In genomic region chr6:17640031-17640430, GRCm38 (mm10) we compare ENCODE assay signal across 24 mouse cellular contexts. TPM values are rescaled to one million over a fixed set of nuclear protein-coding genes. Genes with fewer than 3 reads are reported as not detected.
DNase-seq lines count a peak whose midpoint lies in the region; ATAC-seq and TF ChIP-seq lines count a peak whose summit lies in the region.
"Had no signal": no experiment of that assay in that cellular context is flagged by ENCODE, and none has a peak within 500 bp of the region (broad histone marks: within the 10 kb centered on the region; RNA-seq: fewer than 3 reads in every experiment).

No protein-coding gene starts in this region.

- no peaks in the 10 kb centered on the region for H3K9me3 ChIP-seq in heart, postnatal 0 days (replicated peaks; ENCODE audit: control insufficient read depth, low read length)
- H3K9me3 ChIP-seq in heart, embryonic 12.5 days (replicated peaks), result no peaks in the 10 kb centered on the region
- H3K9me3 ChIP-seq in liver, postnatal 0 days (ENCODE audit: low read length), result 0 out of 2 replicates have a peak, but pooled peaks cover 2% of the 10 kb centered on the region
- H3K9me3 ChIP-seq in liver, embryonic 11.5 days (ENCODE audit: control insufficient read depth, low read length), result no peaks in the 10 kb centered on the region
- H3K9me3 ChIP-seq: embryonic facial prominence, embryonic 13.5 days; heart, embryonic 15.5 days; limb, embryonic 10.5 days; midbrain, embryonic 15.5 days; neural tube, embryonic 13.5 days; stomach, embryonic 15.5 days had no signal

- no peak for TF ChIP-seq EP300 in heart, postnatal 0 days (IDR thresholded peaks at IDR 0.05; ENCODE audit: low read depth)
- no peak for TF ChIP-seq EP300 in liver, postnatal 0 days (IDR thresholded peaks at IDR 0.05; ENCODE audit: low read depth)

- H3K27me3 ChIP-seq in heart, postnatal 0 days (ENCODE audit: control insufficient read depth, insufficient read depth, low read length), result no peaks in the 10 kb centered on the region
- H3K27me3 ChIP-seq in heart, embryonic 12.5 days (replicated peaks), result no peaks in the 10 kb centered on the region
- no peaks in the 10 kb centered on the region for H3K27me3 ChIP-seq in liver, postnatal 0 days (ENCODE audit: insufficient read depth, low read length)
- no peaks in the 10 kb centered on the region for H3K27me3 ChIP-seq in liver, embryonic 11.5 days (replicated peaks; ENCODE audit: control insufficient read depth, insufficient read depth, low read length)
- H3K27me3 ChIP-seq: embryonic facial prominence, embryonic 13.5 days; forebrain, embryonic 12.5 days; heart, embryonic 15.5 days; midbrain, embryonic 15.5 days; neural tube, embryonic 13.5 days; stomach, embryonic 15.5 days had no signal

- peak overlapping the region; percentile 34; the same call in 1 of the 2 replicates for H3K27ac ChIP-seq in heart, postnatal 0 days (ENCODE audit: low read depth)
- no peak overlapping the region for H3K27ac ChIP-seq in heart, embryonic 12.5 days (ENCODE audit: poor library complexity, severe bottlenecking)
- no peak overlapping the region for H3K27ac ChIP-seq in liver, postnatal 0 days (ENCODE audit: low read depth)
- no peak overlapping the region for H3K27ac ChIP-seq in liver, embryonic 11.5 days (ENCODE audit: low read depth, low read length)
- no peak overlapping the region for H3K27ac ChIP-seq in bone marrow macrophage, adult 2 months (ENCODE audit: insufficient read depth, low read depth, low read length)
- H3K27ac ChIP-seq: embryonic facial prominence, embryonic 13.5 days; forebrain, embryonic 12.5 days; heart, embryonic 15.5 days; hindbrain, embryonic 14.5 days; layer of hippocampus, adult 2 months; limb, embryonic 10.5 days; midbrain, embryonic 15.5 days; neural tube, embryonic 13.5 days; stomach, embryonic 15.5 days had no signal

- H3K36me3 ChIP-seq in heart, postnatal 0 days (replicated peaks; ENCODE audit: control insufficient read depth, insufficient read depth, low read length), result no peaks in the 10 kb centered on the region
- peaks cover 4% of the 10 kb centered on the region for H3K36me3 ChIP-seq in heart, embryonic 12.5 days
- no peaks in the 10 kb centered on the region for H3K36me3 ChIP-seq in liver, postnatal 0 days (replicated peaks; ENCODE audit: insufficient read depth, low read length)
- H3K36me3 ChIP-seq in liver, embryonic 11.5 days (ENCODE audit: control insufficient read depth, insufficient read depth, low read length), result peaks cover 4% of the 10 kb centered on the region
- H3K36me3 ChIP-seq: heart, embryonic 15.5 days; midbrain, embryonic 15.5 days; neural tube, embryonic 13.5 days had no signal

- TF ChIP-seq POLR2A in bone marrow macrophage, adult 2 months (IDR thresholded peaks at IDR 0.05; ENCODE audit: borderline replicate concordance, low read depth, low read length), result no peak

- no peak overlapping the region for H3K9ac ChIP-seq in heart, postnatal 0 days (replicated peaks; ENCODE audit: low read depth, low read length)
- H3K9ac ChIP-seq in heart, embryonic 12.5 days, result no peak overlapping the region
- H3K9ac ChIP-seq in liver, postnatal 0 days (replicated peaks), result no peak overlapping the region
- no peak overlapping the region for H3K9ac ChIP-seq in liver, embryonic 11.5 days (ENCODE audit: low read depth, low read length)
- H3K9ac ChIP-seq: embryonic facial prominence, embryonic 13.5 days; forebrain, embryonic 12.5 days; heart, embryonic 15.5 days; hindbrain, embryonic 14.5 days; midbrain, embryonic 15.5 days; neural tube, embryonic 13.5 days; stomach, embryonic 15.5 days had no signal

- no peak for TF ChIP-seq CTCF in heart, postnatal 0 days (IDR thresholded peaks at IDR 0.05; ENCODE audit: low read depth)
- no peak for TF ChIP-seq CTCF in liver, postnatal 0 days (IDR thresholded peaks at IDR 0.05; ENCODE audit: low read depth)
- TF ChIP-seq CTCF in bone marrow macrophage, adult 2 months (IDR thresholded peaks at IDR 0.05; ENCODE audit: low read depth, low read length), result no peak

- ATAC-seq in heart, postnatal 0 days (ENCODE audit: insufficient read depth, low read depth), result no peak
- ATAC-seq in heart, embryonic 12.5 days (ENCODE audit: insufficient number of reproducible peaks, low FRiP score), result no peak
- ATAC-seq in liver, postnatal 0 days, result no peak
- ATAC-seq in liver, embryonic 11.5 days (replicated peaks; ENCODE audit: low FRiP score), result no peak
- ATAC-seq in granulocyte monocyte progenitor cell, adult 5-6 weeks (replicated peaks; ENCODE audit: poor library complexity, severe bottlenecking), result no peak
- ATAC-seq: midbrain, embryonic 15.5 days had no signal

- no peak overlapping the region for H3K4me3 ChIP-seq in heart, postnatal 0 days (ENCODE audit: low read depth, low read length)
- H3K4me3 ChIP-seq in heart, embryonic 12.5 days, result no peak overlapping the region
- no peak overlapping the region for H3K4me3 ChIP-seq in liver, postnatal 0 days (ENCODE audit: low read depth, low read length)
- no peak overlapping the region for H3K4me3 ChIP-seq in liver, embryonic 11.5 days (ENCODE audit: low read depth, low read length)
- H3K4me3 ChIP-seq in bone marrow macrophage, adult 2 months (ENCODE audit: insufficient read depth, low read length), result peak overlapping the region; percentile 21
- H3K4me3 ChIP-seq: embryonic facial prominence, embryonic 13.5 days; erythroblast, embryonic 14.5 days; forebrain, embryonic 12.5 days; heart, embryonic 15.5 days; limb, embryonic 10.5 days; midbrain, embryonic 15.5 days; neural tube, embryonic 13.5 days; stomach, embryonic 15.5 days had no signal

- peaks cover 27% of the 10 kb centered on the region for H3K4me1 ChIP-seq in heart, postnatal 0 days (ENCODE audit: control insufficient read depth, insufficient read depth)
- H3K4me1 ChIP-seq in heart, embryonic 12.5 days (replicated peaks), result peaks cover 32% of the 10 kb centered on the region
- peaks cover 18% of the 10 kb centered on the region for H3K4me1 ChIP-seq in liver, postnatal 0 days (ENCODE audit: insufficient read depth)
- H3K4me1 ChIP-seq in liver, embryonic 11.5 days (replicated peaks; ENCODE audit: control insufficient read depth, insufficient read depth, low read length), result peaks cover 21% of the 10 kb centered on the region
- H3K4me1 ChIP-seq in bone marrow macrophage, adult 2 months (ENCODE audit: control insufficient read depth, insufficient read depth, low read length), result peaks cover 27% of the 10 kb centered on the region

- WGBS in heart, postnatal 0 days, result 72% methylated on average over 9 of the region's 9 CpGs
- WGBS in heart, embryonic 12.5 days, result 84% methylated on average over 9 of the region's 9 CpGs
- 84% methylated on average over 9 of the region's 9 CpGs for WGBS in liver, postnatal 0 days (ENCODE audit: insufficient replicate concordance)
- 93% methylated on average over 9 of the region's 9 CpGs for WGBS in liver, embryonic 11.5 days

- no peak overlapping the region for H3K4me2 ChIP-seq in heart, postnatal 0 days (ENCODE audit: low read depth, low read length)
- no peak overlapping the region for H3K4me2 ChIP-seq in heart, embryonic 12.5 days
- peak overlapping the region; percentile 33 for H3K4me2 ChIP-seq in liver, postnatal 0 days (ENCODE audit: low read depth, low read length)
- no peak overlapping the region for H3K4me2 ChIP-seq in liver, embryonic 11.5 days
- H3K4me2 ChIP-seq: forebrain, embryonic 12.5 days; hindbrain, embryonic 14.5 days; midbrain, embryonic 15.5 days; stomach, embryonic 15.5 days had no signal

- DNase-seq in heart, postnatal 0 days (ENCODE audit: low spot score), result no peak
- DNase-seq in liver, postnatal 0 days, result no peak
- no peak for DNase-seq in liver, embryonic 11.5 days (ENCODE audit: low spot score)
- DNase-seq in adrenal gland, postnatal 25 days, result no peak
- DNase-seq: cerebellum, adult 18-20 months; cerebellum, postnatal 25 days; heart, postnatal 4 days; kidney, postnatal 25 days; liver; lung, adult 2 months; thymus, postnatal 25 days had no signal

RNA-seq across cellular contexts. Expression of gene Capza2, which starts 4.0 kb away (rescaled TPM):
- 141 and 142 TPM in 2 replicates for total RNA-seq in heart, postnatal 0 days (2014; rRNA removed; ENCODE audit: low replicate concordance)
- polyA plus RNA-seq in heart, postnatal 0 days (2015; fragmentation: Nextera tagmentation; extraction: Ambion mirVana), result 217 and 222 TPM in 2 replicates
- polyA plus RNA-seq in heart, embryonic 12.5 days (2016; fragmentation: Nextera tagmentation; extraction: Ambion mirVana), result 223 and 232 TPM in 2 replicates
- polyA plus RNA-seq in liver, postnatal 0 days (2015; fragmentation: Nextera tagmentation; extraction: Ambion mirVana), result 104 and 107 TPM in 2 replicates
- polyA plus RNA-seq in liver, embryonic 11.5 days (2014; fragmentation: Nextera tagmentation; extraction: Ambion mirVana), result 164 and 186 TPM in 2 replicates
- 468 and 474 TPM in 2 replicates for polyA plus RNA-seq in bone marrow macrophage, adult 2 months (2012; ENCODE audit: insufficient read depth, insufficient read length, missing spikeins)
- total RNA-seq in adrenal gland, postnatal 25 days (2021), result 156 and 163 TPM in 2 replicates
- 193 and 213 TPM in 2 replicates for total RNA-seq in granulocyte monocyte progenitor cell, adult 5-6 weeks (2014; fragmentation: Nextera tagmentation)
- 372 and 413 TPM in 2 replicates for total RNA-seq in granulocyte monocyte progenitor cell, adult 5-6 weeks (2017)

RNA-seq across cellular contexts. Expression of gene St7, which starts 52.7 kb away (rescaled TPM):
- 26.0 and 38.5 TPM in 2 replicates for total RNA-seq in heart, postnatal 0 days (2014; rRNA removed; ENCODE audit: low replicate concordance)
- polyA plus RNA-seq in heart, postnatal 0 days (2015; fragmentation: Nextera tagmentation; extraction: Ambion mirVana), result 17.3 and 17.7 TPM in 2 replicates
- 29.6 and 30.0 TPM in 2 replicates for polyA plus RNA-seq in heart, embryonic 12.5 days (2016; fragmentation: Nextera tagmentation; extraction: Ambion mirVana)
- 11.0 and 11.9 TPM in 2 replicates for polyA plus RNA-seq in liver, postnatal 0 days (2015; fragmentation: Nextera tagmentation; extraction: Ambion mirVana)
- 16.9 and 18.6 TPM in 2 replicates for polyA plus RNA-seq in liver, embryonic 11.5 days (2014; fragmentation: Nextera tagmentation; extraction: Ambion mirVana)
- 5.3 and 7.5 TPM in 2 replicates for polyA plus RNA-seq in bone marrow macrophage, adult 2 months (2012; ENCODE audit: insufficient read depth, insufficient read length, missing spikeins)
- total RNA-seq in adrenal gland, postnatal 25 days (2021), result 29.0 and 31.5 TPM in 2 replicates
- total RNA-seq in granulocyte monocyte progenitor cell, adult 5-6 weeks (2014; fragmentation: Nextera tagmentation), result 30.0 and 31.2 TPM in 2 replicates
- 42.6 and 45.5 TPM in 2 replicates for total RNA-seq in granulocyte monocyte progenitor cell, adult 5-6 weeks (2017)
